Mouse (Mus musculus) B cell, adult 67 days (primary cell): ENCODE measurements around the gene Vmn1r157. TPM values are rescaled to one million over a fixed set of nuclear protein-coding genes. Genes with fewer than 3 reads are reported as not detected.

Experiments used
- total RNA-seq, 2 experiments: library from RNA; stranded (reverse); gene quantifications; 4 replicates each; pipeline ENCODE4 v1.2.4; 2023

Gene Vmn1r157
- total RNA-seq: not detected

GRCm38 (mm10) chr7:22761397-22761796, at the start of gene Vmn1r157:
Gene Vmn1r157, plus strand, starts transcription at chr7:22761697.

GRCm38 (mm10) chr7:22719610-22720009, 41.9 kb upstream of the Vmn1r157 start, which contains the start of gene Gm4567:
Gene Gm4567, minus strand, starts transcription at chr7:22719710.

GRCm38 (mm10) chr7:22790682-22791081, 29.2 kb downstream of the Vmn1r157 start, which contains the start of gene Vmn1r158:
Gene Vmn1r158, minus strand, starts transcription at chr7:22790782.

Other genes with a start within 250 kb of the Vmn1r157 start
- gene Vmn1r152, start 238.7 kb upstream of the Vmn1r157 start, total RNA-seq: not detected
- not detected for gene Gm8677, start 226.8 kb upstream of the Vmn1r157 start, total RNA-seq
- gene Gm4201, start 196.4 kb upstream of the Vmn1r157 start, total RNA-seq: not detected
- gene Gm4565, start 173.6 kb upstream of the Vmn1r157 start, total RNA-seq: not detected
- not detected for gene Vmn1r155, start 103.7 kb upstream of the Vmn1r157 start, total RNA-seq
- not detected for gene Gm8693, start 69.4 kb upstream of the Vmn1r157 start, total RNA-seq
- gene Gm4567, start 42.0 kb upstream of the Vmn1r157 start, total RNA-seq: not detected
- gene Vmn1r158, start 29.1 kb downstream of the Vmn1r157 start, total RNA-seq: not detected
- gene Vmn1r159, start 81.9 kb downstream of the Vmn1r157 start, total RNA-seq: not detected
- not detected for gene Vmn1r160, start 109.5 kb downstream of the Vmn1r157 start, total RNA-seq
- gene Gm4214, start 223.0 kb downstream of the Vmn1r157 start, total RNA-seq: not detected